Mouse (Mus musculus) monocyte, adult 2 months (primary cell): Measurements from ENCODE around the gene Rab9.
A peak's percentile ranks its signal among the peaks of the same experiment; 100 is the strongest.
"Not testable (repeated sequence)": the region's sequence is repeated elsewhere in the genome, so short reads cannot be mapped to it uniquely, and the experiment has no call there.

ENCODE experiments used
- DNase-seq, 2 experiments: peaks; one replicate each; pipeline ENCODE4 v3.0.0; 2022; ENCODE audit warnings: low spot score in 2 of 2, low read depth in 1 of 2

Rab9 gene

DNA sequence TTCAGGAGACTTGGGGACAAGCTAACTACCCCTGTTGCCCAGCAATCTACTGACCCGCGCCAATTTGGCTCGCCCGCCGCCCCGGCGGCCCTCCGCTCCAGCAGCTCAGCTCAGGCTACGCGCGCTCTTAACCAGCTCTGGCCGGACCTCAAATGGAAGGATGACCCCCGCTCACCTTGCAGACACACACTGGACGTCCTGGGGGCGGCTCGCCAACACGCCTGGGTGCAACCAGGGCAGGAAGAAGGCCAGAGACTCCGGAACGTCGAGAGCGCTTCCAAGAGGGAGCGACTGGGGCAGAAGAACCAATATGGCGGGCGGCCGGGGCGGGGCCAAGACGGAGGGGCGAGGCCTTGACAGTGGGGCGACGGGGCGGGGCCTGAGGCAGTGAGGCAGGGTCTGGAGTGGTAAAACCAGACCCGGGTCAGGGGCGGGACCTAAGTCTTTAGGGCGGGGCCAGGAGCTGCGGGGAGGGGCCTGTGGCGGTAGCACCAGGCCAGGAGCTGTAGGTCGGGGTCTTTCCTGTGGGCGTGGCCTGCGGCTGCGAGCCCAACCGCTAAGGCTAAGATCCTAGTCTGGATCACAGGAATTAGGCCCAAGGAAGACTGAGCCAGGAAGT lies at the start of gene Rab9:
Gene Rab9 (minus strand): TSS at position 503 of the 619 bp plus-strand sequence.
- DNase-seq: peak; percentile 73 to 83

DNA sequence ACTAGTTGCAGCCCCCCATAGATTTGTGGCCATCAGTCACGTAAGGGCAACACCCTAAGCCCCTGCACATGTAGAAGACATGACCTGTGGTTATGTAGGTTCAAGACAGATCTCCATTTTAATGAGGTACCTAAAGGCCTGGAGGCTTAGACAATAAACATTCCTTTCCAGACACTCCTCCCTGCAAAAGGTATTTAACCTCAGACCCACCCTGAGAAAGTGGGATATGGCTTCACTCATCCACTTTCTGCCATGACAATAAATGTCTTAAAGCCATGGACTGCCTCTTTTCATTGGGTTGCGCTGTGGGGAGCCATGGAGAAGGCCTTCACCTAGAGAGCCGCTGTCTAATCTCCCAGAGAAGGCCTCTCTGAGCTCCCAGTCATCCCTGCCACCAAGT lies 48.5 kb upstream of the Rab9 start:
- no peak for DNase-seq

DNA sequence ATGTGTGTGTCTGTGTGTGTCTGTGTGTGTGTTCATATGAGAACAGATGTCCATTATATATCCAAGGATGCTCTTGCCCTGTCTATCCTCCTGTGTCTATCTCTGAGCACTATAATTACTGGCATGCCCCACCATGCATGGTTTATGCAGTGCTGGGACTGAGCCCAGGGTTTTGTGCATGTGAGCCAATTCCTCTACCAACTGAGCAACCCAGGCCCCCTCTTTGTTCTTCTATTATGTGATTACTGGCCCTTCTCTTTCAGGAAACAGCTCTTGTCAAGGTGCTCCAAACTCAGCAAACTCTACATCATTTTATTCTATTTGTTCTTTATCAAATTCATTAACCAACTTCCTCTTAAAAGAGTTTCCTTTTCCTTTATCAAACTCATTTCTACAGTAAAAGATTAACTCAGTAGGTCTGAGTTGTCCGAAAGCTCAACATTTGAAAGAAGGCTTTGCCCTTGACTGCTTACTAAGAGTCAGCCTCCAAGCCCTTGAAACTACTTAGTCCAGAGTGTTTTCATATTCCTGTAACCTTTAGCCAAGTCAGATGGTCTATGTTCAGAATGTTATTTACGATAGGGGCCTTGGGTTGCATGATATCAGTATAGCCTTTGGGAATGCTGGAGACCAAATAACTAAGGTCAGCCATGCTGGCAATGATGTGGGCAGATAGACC lies 46.1 kb upstream of the Rab9 start:
- DNase-seq: no peak

DNA sequence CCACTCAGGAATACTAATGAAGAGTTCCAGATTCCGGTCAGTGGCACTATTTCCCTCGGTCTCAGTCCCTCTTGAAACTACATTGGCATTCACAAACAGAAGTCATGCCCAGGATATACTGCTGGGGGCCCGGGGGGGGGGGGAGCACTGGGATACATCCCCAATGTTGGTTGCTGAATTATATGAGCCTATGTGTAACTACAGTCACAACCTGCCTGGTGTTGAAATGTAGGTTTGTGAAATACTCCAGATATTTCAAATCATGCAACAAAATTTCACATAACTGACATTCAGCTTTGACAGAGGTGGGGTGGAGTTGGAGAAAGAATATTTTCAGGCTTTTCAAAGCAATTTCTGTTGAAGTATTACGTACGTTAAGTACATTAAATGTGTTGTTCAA lies 41.1 kb upstream of the Rab9 start:
- DNase-seq: no peak

DNA sequence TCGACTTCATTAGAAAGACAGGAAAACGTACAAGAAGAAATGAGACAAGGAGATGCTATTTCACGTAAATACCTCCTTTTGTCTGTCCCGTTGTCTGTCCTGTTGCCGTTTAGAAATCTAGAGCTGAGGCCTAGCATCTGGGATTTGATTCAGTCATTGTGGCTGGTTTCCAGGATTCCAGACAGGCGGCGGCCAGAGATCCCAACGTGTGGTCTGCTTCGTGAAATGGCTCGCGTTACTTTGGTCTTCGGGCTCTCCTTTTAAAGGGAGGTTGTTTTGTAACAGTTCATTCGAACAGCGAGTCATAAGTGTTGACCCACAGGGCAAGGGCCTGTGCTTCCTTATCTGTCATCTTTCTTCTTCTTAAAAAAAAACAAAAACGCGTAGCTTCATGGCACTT lies 38.7 kb upstream of the Rab9 start, which contains the start of gene Tceanc:
Gene Tceanc (minus strand): TSS at position 223 of the 400 bp plus-strand sequence.
- no peak for DNase-seq

DNA sequence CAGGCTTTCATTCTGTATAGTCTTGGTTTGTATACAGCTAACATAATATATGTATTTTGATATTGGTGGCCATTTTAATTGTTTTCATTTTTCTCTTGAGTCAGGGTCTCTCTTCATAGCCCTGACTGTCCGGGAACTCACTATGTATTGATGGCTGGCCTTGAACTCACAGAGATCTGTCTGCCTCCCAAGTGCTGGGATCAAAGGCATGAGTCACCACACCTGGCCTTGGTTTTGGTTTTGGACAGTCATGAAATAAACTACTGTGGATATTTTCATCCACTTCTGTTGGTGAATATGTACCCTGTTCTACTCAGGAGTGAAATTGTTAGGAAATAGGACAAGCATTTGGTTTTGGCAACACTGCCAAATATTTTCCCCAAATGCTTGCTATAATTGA lies 37.0 kb upstream of the Rab9 start:
- DNase-seq: no peak

DNA sequence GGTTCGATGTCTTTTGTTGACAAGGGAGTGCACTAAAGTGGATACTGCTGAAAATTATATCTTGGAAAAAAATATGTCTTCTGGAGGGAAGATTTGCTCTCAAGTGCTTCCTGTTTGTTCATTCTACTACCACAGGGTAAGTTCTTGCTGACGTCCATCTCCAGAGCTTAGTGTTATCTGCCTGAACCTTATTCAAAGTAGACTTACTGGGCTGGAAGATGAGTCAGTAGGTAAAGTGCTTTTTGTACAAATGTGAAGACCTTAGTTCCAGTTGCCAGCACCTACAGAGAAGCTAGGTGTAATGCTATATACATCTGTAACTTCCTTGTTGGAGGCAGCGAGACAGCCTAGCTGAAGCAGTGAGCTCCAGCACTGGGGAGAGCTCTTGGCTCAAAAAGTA lies 36.3 kb upstream of the Rab9 start:
- DNase-seq: no peak

DNA sequence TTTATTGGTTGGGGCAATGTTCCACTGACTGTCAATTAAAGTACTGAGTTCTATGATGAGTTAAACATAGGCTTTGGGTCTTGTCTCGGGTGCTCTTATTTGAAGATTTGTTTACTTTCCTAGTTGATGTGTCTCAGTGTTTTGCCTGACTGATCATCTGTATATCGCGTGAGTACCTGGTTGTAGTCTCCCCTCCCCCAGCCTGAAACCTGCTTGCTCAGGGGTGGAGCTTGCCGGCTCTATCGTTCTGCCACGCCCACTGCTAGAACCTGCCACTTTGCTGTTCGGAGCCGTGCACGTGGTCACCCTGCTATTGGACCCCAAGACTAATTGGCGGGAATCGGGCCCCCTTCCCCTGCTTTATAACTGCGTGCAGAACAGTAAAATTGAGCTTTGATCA lies 34.4 kb upstream of the Rab9 start:
- not testable (repeated sequence) for DNase-seq

DNA sequence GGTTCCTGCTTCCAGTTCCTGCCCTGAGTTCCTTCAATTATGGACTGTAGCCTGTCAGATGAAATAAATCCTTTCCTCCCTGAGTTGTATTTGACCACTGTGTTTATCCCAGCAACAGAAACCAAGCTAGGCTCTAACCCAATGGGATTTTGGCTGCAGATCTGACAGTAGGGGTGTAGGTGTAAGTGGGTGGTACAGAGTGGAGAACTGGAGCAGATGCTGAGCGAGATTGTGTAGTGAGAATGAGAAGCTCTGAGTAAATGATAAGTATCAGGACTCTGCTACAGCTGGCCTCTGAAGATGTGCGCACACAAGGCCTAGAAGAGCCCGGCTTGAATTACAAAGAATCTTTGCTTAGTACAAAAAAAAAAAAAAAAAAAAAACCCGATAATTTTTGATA lies 32.4 kb upstream of the Rab9 start:
- no peak for DNase-seq

DNA sequence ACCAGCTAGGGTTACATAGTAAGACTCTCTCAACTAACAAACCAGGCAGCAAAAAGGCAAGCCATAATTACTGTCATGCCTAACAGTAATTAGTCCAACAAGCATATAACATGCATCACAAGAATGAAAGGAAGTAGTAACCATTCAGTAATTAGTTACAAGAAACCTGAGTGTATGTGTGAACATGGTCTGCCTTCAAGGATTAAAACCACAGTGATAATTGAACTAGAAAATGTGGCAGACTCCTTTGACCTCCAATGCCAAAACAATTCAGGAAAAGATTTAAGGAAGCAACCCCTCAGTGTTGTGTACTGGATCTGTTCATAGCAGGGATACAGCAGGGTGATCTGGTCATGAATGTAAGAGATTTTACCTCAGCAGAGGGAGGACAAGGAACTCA lies 31.4 kb upstream of the Rab9 start:
- no peak for DNase-seq

DNA sequence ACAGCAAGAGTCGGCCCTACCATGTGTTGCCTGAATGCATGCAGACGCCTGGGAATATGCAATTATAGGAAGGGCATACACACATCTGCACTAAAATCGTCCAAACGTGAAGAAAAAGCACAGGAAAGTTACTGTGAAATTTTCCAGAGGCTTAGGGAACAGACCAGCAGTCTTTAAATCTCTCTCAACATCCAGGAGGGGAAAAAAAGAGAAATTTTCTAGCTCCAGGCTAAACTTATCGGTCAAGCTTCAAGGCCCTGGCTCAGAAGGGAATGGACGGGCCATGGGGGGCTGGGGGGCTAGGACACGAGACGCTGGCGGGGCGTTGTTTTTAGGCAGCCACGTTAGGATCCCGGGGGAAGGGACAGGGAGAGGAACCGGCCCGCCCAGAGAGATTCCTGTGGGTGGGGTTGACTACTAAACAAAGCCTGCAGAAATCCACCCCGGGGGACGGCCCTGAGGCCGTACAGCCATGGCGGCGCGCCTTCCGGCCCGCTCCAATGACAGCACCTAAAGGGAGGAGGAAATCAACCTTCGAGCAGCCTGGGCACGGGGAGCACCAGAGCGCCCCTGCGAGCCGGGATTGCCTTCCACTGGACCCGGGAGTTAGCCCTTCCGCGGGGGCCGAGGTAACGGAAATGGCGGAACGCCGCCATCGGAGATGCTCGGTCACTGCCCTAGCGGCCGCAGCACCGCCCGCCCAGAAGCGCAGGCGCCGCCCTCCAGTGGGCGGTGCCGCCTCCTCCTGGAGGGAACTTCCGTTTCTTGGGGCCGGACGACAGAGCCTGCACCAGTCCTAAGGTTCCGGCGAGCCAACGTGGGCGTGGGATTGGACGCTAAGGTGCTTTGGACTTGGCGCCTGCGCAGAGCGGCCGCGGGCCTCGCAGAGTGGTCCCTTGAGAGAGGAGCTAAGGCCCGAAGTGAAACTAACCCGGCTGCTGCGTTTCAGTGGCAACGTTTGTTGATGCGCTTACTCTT lies 30.4 kb upstream of the Rab9 start:
- peak; percentile 81 to 89 for DNase-seq

DNA sequence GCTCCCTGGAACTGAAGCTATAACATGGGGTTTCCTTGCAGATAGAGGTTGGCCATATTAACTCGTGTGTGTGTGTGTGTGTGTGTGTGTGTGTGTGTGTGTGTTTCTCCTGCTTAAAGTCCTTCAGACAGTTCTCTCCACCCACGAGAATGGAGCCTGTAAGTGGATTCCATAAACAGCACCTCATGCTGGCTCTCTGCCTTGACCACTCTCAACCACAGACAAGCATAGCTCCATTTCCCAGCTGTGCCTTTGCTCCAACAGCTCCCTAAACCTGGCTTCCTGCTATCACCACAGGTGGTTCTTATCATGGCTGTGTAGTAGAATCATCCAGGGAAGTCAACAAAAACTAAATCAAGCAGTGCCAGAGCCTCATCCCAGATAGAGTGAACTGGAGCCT lies 24.8 kb upstream of the Rab9 start:
- DNase-seq: no peak

DNA sequence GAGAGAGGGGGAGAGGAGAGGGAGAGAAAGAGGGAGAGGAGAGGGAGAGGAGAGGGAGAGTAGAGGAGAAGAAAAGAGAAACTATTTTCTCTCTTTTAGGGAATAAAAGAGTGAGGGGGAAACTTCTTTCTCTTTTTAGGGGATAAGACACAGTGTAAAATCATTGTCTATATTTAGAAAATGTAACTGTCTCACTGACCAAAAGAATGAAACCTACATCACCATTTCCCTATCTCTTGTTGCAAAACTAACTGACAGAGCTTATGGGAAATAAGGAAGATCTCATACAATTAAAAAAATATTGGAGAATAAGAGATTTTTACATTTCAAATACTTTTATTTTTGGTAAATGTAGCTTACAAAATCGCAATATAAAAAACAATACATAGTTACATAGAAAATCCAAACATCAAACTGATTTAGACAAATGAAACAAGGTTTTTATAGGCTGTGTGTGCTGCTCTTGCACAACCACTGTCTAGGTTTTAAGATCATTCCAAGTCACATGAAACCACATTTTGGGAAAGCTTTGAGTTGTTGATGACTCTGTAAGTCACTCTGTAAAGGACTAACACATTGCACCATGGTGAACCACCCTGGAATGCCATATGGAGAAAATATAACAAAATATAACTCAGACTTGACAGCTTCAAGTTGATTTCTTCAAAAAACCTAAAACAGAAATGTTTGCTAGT lies 20.0 kb upstream of the Rab9 start:
- DNase-seq: no peak

DNA sequence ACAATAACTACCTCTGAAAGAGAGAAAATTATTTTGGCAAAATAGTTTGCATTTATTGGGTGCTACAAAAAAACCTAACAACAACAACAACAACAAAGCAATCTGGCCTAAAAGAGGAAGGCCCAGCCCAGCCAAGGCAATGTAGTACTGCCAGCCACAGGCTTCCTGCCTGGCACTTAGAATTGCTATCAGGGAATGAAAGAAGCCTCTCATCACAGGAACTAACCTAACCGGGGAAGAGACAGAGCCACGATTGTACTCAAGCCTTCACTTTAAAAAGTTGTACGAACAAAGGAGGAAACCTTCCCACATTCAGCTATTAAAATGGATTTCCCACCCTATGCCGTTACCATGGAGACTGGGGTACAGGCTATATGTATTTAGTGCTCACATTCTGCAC lies 18.1 kb upstream of the Rab9 start:
- DNase-seq: no peak

DNA sequence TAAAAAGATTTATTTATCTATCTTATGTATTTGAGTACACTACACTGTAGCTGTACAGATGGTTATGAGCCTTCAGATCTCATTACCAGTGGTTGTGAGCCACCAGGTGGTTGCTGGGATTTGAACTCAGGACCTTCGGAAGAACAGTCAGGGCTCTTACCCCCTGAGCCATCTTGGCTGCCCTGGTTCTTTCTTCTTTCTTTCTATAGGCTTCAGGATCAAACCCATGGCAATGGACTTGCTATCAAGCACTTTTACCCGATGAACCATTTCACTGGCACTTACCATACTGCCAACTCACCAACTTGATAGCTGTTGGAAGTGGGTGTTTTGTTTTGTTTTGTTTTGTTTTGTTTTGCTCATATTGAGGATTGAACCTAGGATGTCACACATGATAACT lies 15.4 kb upstream of the Rab9 start:
- DNase-seq: no peak

DNA sequence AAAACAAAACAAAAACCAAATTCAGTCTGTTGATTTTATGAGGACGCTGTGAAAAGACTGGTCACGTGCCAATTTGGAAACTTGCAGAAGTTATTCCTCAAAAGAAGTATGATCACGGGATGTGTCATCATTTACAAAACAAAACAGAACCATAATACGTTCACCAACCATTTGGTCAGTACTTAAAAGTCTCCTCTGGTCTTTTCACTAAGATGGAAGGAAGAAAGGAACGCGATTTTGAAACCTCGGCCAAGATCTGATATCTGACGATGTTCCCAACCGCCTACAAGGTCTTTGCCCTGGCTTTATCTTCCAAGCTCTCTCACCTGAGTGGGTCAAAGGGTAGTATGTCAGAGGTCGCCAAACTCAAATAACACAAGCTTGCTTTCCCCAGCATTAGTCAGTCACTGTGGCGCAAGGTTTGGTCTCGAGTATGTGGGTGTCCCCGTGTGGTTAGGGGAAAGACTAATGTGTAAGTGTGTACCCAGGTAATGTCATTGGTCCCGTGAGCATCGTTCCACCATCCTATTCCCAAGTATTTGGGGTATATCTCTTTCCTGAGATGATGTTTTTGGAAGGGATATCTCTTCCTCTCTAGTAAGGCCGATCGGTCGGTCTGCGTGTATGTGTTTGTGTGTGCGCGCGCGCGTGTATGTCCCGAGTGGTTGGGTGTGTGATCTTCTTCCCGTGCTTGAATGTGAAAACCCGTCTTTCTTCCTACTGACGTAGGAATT lies 869 bp downstream of the Rab9 start:
- DNase-seq: peak in 1 of 2 experiments; percentile 10

DNA sequence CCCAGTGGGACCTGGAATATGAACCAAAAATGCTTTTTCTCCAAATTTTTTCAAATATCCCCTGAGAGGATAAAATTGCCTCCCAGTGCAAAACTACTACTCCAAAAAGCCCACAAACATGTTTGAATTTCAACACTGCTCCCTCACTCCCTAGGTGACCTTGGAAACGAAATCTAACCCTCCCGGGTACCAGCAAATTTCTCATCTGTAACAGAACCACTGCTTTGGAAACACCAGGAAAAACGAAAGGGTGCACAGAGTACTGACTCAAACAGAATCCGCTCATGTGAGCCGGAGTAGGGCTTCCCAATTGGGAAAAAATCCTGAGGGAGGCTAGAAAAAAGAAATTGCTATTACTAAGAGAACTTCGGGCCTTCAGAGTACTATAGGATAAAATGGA lies 2.3 kb downstream of the Rab9 start:
- no peak for DNase-seq

DNA sequence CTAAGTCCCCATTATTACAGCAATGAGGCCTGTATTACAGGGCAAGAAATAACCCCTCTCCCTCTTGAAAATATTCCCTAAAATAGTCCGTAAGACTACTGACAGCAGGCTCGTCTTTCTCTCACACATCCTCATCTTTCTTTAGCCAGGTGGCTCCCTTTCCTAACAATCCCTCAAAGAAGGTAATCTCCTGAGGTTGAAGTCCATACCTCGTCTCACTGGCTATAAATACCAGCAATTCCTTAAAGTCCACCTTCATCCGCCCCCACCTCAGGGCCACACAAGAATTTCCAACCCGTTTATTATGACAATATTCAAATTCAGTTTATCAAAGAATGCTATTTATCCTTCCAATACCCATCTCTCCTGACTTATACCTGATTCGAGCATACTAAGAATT lies 7.1 kb downstream of the Rab9 start:
- DNase-seq: no peak

DNA sequence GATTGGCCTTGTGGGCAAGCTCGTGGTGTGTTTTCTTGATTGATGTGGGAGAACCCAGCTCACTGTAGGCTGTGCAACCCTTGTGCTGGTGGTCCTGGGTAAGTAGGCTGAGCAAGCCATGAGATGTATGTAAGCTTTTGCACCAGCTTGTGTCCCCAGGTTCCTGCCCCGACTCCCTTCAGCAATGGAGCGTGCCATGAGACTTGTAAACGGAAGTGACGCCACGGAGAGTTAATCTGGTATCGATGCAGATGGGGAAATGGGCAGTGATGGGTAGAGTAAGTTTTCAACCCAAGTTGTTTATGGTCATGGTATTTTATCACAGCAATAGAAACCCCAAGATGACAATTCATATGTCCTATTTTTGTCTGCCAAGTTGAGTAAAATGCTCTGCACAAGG lies 11.3 kb downstream of the Rab9 start:
- DNase-seq: no peak

DNA sequence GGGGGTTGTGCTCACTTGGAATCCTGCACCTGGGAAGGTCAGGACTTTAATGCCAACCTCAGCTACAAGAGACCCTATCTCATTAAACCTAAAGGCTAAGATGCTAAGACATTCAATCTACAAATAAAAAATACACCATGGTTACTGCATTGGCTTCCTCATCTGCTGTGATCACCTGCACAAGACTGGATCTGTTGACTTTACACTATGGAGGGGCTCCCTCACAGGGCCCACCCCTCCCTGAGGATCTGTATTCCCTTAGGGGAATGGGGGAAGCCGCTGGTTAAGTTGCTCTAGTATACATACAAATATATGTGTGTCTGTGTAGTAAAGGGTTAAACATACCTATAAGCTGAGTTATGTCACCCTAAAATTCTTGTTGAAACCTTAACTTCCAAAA lies 24.1 kb downstream of the Rab9 start:
- DNase-seq: no peak

DNA sequence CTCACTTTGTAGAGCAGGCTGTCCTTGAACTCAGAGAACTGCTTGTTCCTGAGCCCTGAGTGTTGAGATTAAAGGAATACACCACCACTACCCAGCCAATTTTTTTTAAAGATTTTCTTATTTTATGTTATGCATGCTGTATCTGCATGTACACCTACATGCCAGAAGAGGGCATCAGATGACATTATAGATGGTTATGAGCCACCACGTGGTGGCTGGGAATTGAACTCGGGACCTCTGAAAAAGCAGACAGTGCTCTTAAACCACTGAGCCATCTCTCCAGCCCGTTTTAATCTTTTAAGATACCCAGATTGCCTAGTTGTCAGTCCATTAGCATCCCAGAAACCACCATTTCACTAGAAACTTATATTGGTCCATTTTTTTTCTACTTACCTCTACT lies 25.3 kb downstream of the Rab9 start:
- no peak for DNase-seq
